Mouse (Mus musculus) brain, embryonic 14.5 days (tissue): Measurements from ENCODE around the gene Sdc4.

Source experiments
- CTCF ChIP-seq: fragments of 200-500 bp; IDR thresholded peaks from 2 replicates; pipeline ENCODE4 v1.5.1; 2012; ENCODE audit warnings: inconsistent platforms, mild to moderate bottlenecking, moderate library complexity, borderline replicate concordance; ENCODE audit not compliant: insufficient read depth, insufficient read length; ENCODE audit errors: extremely low read depth
- POLR2A ChIP-seq: fragments of 200-500 bp; IDR thresholded peaks from 2 replicates; pipeline ENCODE4 v1.6.1; 2012; ENCODE audit warnings: mild to moderate bottlenecking, inconsistent platforms, borderline replicate concordance; ENCODE audit not compliant: poor library complexity, insufficient read depth, insufficient read length, severe bottlenecking; ENCODE audit errors: extremely low read depth

DNA sequence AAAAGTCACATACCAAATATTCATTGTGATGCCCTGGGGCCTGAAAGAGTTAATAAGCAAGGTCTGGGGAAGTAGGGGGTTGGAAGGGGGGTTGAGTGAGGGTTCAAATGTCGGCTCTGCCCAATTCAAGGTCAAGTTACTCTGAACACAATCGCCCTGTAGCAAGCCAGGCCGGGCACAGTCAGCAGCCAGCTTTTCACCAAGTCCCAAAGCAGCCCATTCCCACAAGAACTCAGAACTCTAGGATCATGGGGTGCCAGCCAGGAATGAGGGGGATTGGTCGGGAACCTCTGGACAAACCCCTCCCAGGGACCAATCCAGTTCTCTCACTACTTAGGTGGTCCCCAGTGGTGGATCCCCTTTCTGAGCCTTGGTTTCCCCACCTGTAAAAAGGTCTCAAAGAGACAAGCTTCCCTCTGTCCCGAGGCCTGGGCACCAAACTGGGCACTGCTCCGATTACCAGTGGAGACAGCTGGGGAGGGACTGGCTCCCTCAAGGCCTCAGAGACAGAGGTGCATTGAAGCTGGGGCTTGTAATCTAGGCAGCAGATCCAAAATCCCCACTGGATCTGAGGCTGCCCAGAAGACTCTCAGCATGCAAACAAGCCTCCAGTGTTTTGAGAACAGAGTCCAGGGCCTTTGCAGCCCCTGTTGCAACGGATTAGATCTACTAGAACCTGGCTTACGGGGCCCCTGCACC is 7.3 kb downstream of the Sdc4 start:
- TF ChIP-seq CTCF = no peak
- no peak for TF ChIP-seq POLR2A
